Mouse (Mus musculus): ENCODE results near the gene Unk. TPM values are rescaled to one million over a fixed set of nuclear protein-coding genes. Genes with fewer than 3 reads are reported as not detected.

Gene Unk
- 34.0 TPM for polyA plus RNA-seq (2017; shearing (Covaris generic))

GRCm38 (mm10) chr11:116030088-116030897 is at the start of gene Unk:
Unk (plus strand) TSS chr11:116030322.

GRCm38 (mm10) chr11:116012262-116012947 is 17.7 kb upstream of the Unk start, which contains the start of gene Galk1:
Galk1 (minus strand) TSS chr11:116012719.

DNA sequence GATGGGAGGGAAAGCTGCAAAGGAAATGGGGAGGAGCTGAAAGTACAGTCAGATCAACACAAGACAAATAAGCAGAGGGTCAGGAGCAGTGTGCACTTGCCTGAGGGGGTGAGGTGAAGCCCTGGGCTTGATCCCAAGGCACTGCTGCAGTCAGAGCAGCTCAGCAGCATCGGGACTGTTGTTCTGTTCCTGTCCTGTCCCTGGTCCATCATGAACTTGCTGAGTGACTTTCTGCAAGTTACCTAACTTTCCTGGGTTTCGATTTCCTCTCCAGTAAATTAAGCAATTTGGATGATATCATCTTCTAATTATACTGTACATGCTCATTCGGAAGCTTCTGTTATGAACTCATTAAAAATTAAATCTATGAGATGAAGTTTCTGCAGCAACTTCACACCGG is 2.4 kb upstream of the Unk start, which contains the start of gene H3f3b:
Gene H3f3b, minus strand, starts transcription at position 207 of the 400 bp plus-strand sequence.

GRCm38 (mm10) chr11:116077446-116078204 is 47.5 kb downstream of the Unk start, which contains the start of gene Unc13d:
Unc13d (minus strand) TSS chr11:116077961.

GRCm38 (mm10) chr11:116086258-116087193 is 56.4 kb downstream of the Unk start, which contains the start of gene Wbp2:
Wbp2 (minus strand) TSS chr11:116086995.

Other genes starting within 250 kb of the Unk start
- 1.2 TPM for gene Caskin2, start 216.7 kb upstream of the Unk start, polyA plus RNA-seq (2017; shearing (Covaris generic))
- 29.4 TPM for gene Tsen54, start 215.6 kb upstream of the Unk start, polyA plus RNA-seq (2017; shearing (Covaris generic))
- gene Llgl2, start 206.3 kb upstream of the Unk start, polyA plus RNA-seq (2017; shearing (Covaris generic)) = 29.6 TPM
- 1.2 TPM for gene Myo15b, start 171.9 kb upstream of the Unk start, polyA plus RNA-seq (2017; shearing (Covaris generic))
- gene Smim5, start 130.4 kb upstream of the Unk start, polyA plus RNA-seq (2017; shearing (Covaris generic)) = 0.99 TPM
- 0.93 TPM for gene Smim6, start 118.3 kb upstream of the Unk start, polyA plus RNA-seq (2017; shearing (Covaris generic))
- 35.5 TPM for gene Sap30bp, start 97.0 kb upstream of the Unk start, polyA plus RNA-seq (2017; shearing (Covaris generic))
- gene Recql5, start 96.8 kb upstream of the Unk start, polyA plus RNA-seq (2017; shearing (Covaris generic)) = 10.7 TPM
- 0.16 TPM for gene Itgb4, start 55.6 kb upstream of the Unk start, polyA plus RNA-seq (2017; shearing (Covaris generic))
- 14.0 TPM for gene Galk1, start 17.6 kb upstream of the Unk start, polyA plus RNA-seq (2017; shearing (Covaris generic))
- gene H3f3b, start 2.4 kb upstream of the Unk start, polyA plus RNA-seq (2017; shearing (Covaris generic)) = 2,017 TPM
- 80.1 TPM for gene Unc13d, start 47.6 kb downstream of the Unk start, polyA plus RNA-seq (2017; shearing (Covaris generic))
- gene Wbp2, start 56.7 kb downstream of the Unk start, polyA plus RNA-seq (2017; shearing (Covaris generic)) = 295 TPM
- not detected for gene Trim47, start 96.9 kb downstream of the Unk start, polyA plus RNA-seq (2017; shearing (Covaris generic))
- gene Trim65, start 100.8 kb downstream of the Unk start, polyA plus RNA-seq (2017; shearing (Covaris generic)) = 10.7 TPM
- 73.6 TPM for gene Mrpl38, start 108.5 kb downstream of the Unk start, polyA plus RNA-seq (2017; shearing (Covaris generic))
- gene Fbf1, start 137.8 kb downstream of the Unk start, polyA plus RNA-seq (2017; shearing (Covaris generic)) = 6.8 TPM
- gene Ten1, start 168.5 kb downstream of the Unk start, polyA plus RNA-seq (2017; shearing (Covaris generic)) = 33.3 TPM
- 22.2 TPM for gene Acox1, start 168.7 kb downstream of the Unk start, polyA plus RNA-seq (2017; shearing (Covaris generic))
- gene Evpl, start 207.8 kb downstream of the Unk start, polyA plus RNA-seq (2017; shearing (Covaris generic)) = 0.17 TPM
- 69.2 TPM for gene Srp68, start 243.9 kb downstream of the Unk start, polyA plus RNA-seq (2017; shearing (Covaris generic))